Mouse (Mus musculus) limb, embryonic 13.5 days (tissue): ENCODE results near the gene Adgrv1. TPM values are rescaled to one million over a fixed set of nuclear protein-coding genes. Genes with fewer than 3 reads are reported as not detected.
"Not testable (repeated sequence)": the region's sequence is repeated elsewhere in the genome, so short reads cannot be mapped to it uniquely, and the experiment has no call there.

Experiments used
- ATAC-seq: fragments of 200-750 bp; cut with Nextera tagmentation; 2 replicates; pipeline ENCODE4 v1.8.0; 2017; ENCODE audit warnings: low read depth, moderate number of reproducible peaks, moderate TSS enrichment; ENCODE audit not compliant: low FRiP score
- H3K27ac ChIP-seq: fragments of 300-500 bp; sonication (generic); 2 replicates; pipeline ENCODE4 v1.5.1; 2015; ENCODE audit warnings: inconsistent platforms, mild to moderate bottlenecking, moderate library complexity
- H3K27me3 ChIP-seq: fragments of 300-500 bp; sonication (generic); 2 replicates; pipeline ENCODE4 v1.6.1; 2015; ENCODE audit warnings: mild to moderate bottlenecking, inconsistent platforms
- H3K36me3 ChIP-seq: fragments of 300-500 bp; sonication (generic); 2 replicates; pipeline ENCODE4 v1.6.1; 2015; ENCODE audit warnings: inconsistent platforms, mild to moderate bottlenecking, moderate library complexity
- H3K4me1 ChIP-seq: fragments of 300-500 bp; sonication (generic); 2 replicates; pipeline ENCODE4 v1.6.1; 2015; ENCODE audit warnings: inconsistent platforms
- H3K4me2 ChIP-seq: fragments of 300-500 bp; sonication (generic); replicated peaks from 2 replicates; pipeline ENCODE4 v1.6.1; 2015; ENCODE audit warnings: inconsistent platforms, mild to moderate bottlenecking, moderate library complexity
- H3K4me3 ChIP-seq: fragments of 300-500 bp; sonication (generic); 2 replicates; pipeline ENCODE4 v1.5.1; 2015; ENCODE audit warnings: moderate library complexity, mild to moderate bottlenecking, inconsistent platforms
- H3K9ac ChIP-seq: fragments of 300-500 bp; sonication (generic); 2 replicates; pipeline ENCODE4 v1.6.1; 2015; ENCODE audit warnings: mild to moderate bottlenecking, inconsistent platforms
- H3K9me3 ChIP-seq: fragments of 300-500 bp; sonication (generic); 2 replicates; pipeline ENCODE4 v1.6.1; 2016; ENCODE audit warnings: inconsistent platforms
- WGBS: fragments of 180-500 bp; shearing (Covaris S2); methylation state at CpG from one replicate; pipeline ENCODE4 v1.1.7; 2015; 5-methylcytosine and 5-hydroxymethylcytosine counted together
- polyA plus RNA-seq: library from polyadenylated mRNA; unstranded; fragments of >200 nt; fragmentation: Nextera tagmentation; extraction: Ambion mirVana; gene quantifications from 2 replicates; pipeline ENCODE4 v1.2.1, GENCODE M21; 2015

Adgrv1 gene
- polyA plus RNA-seq, 1 experiment from 2014 or later: 0.89 TPM

DNA sequence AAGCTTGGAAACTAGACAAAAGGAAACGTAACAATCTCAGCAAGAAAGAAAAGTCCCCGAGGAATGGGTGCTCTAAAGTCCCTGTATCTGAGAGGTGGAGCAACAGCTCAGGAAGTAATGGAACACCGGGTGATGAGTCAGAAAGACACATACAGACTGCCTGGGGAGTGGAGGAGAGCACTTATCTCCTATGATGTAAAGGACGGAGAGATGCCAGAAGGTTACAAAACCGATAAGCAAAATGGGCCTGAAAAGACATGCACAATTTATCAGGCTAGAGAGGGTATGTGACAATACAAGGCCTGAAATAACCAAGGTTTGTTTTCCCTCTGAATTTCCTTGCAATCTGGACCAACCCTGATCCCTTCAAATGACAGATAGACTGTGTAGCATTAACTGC lies 320.8 kb downstream of the Adgrv1 start:
- H3K4me3 ChIP-seq: no peak overlapping the region
- no peak overlapping the region for H3K27ac ChIP-seq
- no peaks in the 10 kb centered on the region for H3K9me3 ChIP-seq
- H3K36me3 ChIP-seq: no peaks in the 10 kb centered on the region
- no peaks in the 10 kb centered on the region for H3K27me3 ChIP-seq
- no peak overlapping the region for H3K9ac ChIP-seq
- ATAC-seq: no peak
- H3K4me1 ChIP-seq: 0 out of 2 replicates have a peak, but pooled peaks cover 5% of the 10 kb centered on the region
- WGBS: 73% methylated on average over 5 of the region's 5 CpGs
- no peak overlapping the region for H3K4me2 ChIP-seq

DNA sequence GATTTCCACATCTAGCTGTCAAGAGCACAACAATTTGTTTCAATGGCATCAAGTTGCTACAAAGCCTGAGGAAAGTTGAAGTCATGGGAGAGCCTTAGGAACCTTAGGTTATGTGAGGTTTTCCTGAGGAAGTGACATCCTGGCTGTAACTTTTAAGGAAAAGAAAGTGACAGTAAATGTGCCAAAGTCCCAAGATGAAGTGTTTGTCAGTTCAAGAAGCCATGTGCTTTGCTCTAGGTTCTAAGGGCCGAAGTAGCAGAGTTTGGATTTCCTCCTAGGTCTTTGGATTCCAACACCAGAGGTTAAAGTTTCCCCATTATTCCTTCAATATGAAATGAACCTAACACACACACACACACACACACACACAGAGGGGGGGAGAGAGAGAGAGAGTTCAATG lies 332.1 kb downstream of the Adgrv1 start:
- Histone ChIP-seq H3K4me3 (no peak overlapping the region), H3K4me2 (no peak overlapping the region), H3K27me3 (no peaks in the 10 kb centered on the region), H3K27ac (no peak overlapping the region), H3K9me3 (no peaks in the 10 kb centered on the region), H3K9ac (no peak overlapping the region), H3K36me3 (no peaks in the 10 kb centered on the region), H3K4me1 (no peaks in the 10 kb centered on the region)
- ATAC-seq: no peak
- WGBS: 70% methylated on average over 1 of the region's 1 CpGs

- no peak for ATAC-seq
- Histone ChIP-seq H3K9me3 (no peaks in the 10 kb centered on the region), H3K36me3 (no peaks in the 10 kb centered on the region), H3K9ac (no peak overlapping the region), H3K4me3 (no peak overlapping the region), H3K4me1 (no peaks in the 10 kb centered on the region), H3K27ac (no peak overlapping the region), H3K27me3 (no peaks in the 10 kb centered on the region), H3K4me2 (no peak overlapping the region)
- 37% methylated on average over 1 of the region's 1 CpGs for WGBS
These were observed 338.8 kb downstream of the Adgrv1 start for GRCm38 (mm10) chr13:81294106-81294505.

- WGBS: 75% methylated on average over 6 of the region's 6 CpGs
- Histone ChIP-seq H3K27me3 (no peaks in the 10 kb centered on the region), H3K9ac (no peak overlapping the region), H3K27ac (no peak overlapping the region), H3K36me3 (no peaks in the 10 kb centered on the region), H3K4me3 (no peak overlapping the region), H3K4me2 (no peak overlapping the region), H3K4me1 (no peaks in the 10 kb centered on the region), H3K9me3 (no peaks in the 10 kb centered on the region)
- no peak for ATAC-seq
These were observed 350.8 kb downstream of the Adgrv1 start for GRCm38 (mm10) chr13:81282193-81282592.

DNA sequence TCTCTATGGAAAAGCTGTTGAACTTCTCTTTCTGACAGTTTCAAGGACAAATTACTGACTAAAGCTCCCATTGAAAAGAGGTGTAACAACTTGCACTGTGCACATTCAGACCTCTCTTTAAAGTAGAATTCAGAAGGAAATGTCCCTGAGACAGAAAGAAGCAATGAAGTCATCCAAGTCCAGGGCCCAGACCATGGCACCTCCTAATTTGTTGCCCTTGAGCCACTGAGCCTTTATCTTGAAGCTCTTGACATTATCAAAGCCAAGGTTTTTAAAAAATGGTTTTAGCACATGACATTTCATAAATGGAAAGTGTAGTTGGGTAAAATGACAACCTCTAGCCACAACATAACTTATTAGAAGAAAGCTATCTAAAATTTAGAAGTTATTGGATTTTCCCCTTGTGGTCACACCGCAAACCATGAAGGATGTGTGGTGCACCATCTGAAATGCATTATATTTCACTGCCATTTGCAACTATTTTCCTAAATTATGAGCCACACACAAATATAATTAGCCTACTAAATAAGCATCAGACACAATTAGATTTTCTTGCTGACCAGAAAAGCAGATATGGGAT lies 352.2 kb downstream of the Adgrv1 start:
- Histone ChIP-seq H3K27me3 (no peaks in the 10 kb centered on the region), H3K36me3 (no peaks in the 10 kb centered on the region), H3K4me2 (no peak overlapping the region), H3K27ac (no peak overlapping the region), H3K9ac (no peak overlapping the region), H3K4me3 (no peak overlapping the region), H3K4me1 (no peaks in the 10 kb centered on the region), H3K9me3 (no peaks in the 10 kb centered on the region)
- no peak for ATAC-seq
- 66% methylated on average over 1 of the region's 1 CpGs for WGBS

GRCm38 (mm10) chr13:81279351-81279736 lies 353.6 kb downstream of the Adgrv1 start:
- no peak overlapping the region for H3K9ac ChIP-seq
- no peaks in the 10 kb centered on the region for H3K27me3 ChIP-seq
- H3K36me3 ChIP-seq: no peaks in the 10 kb centered on the region
- H3K9me3 ChIP-seq: no peaks in the 10 kb centered on the region
- WGBS: 45% methylated on average over 5 of the region's 5 CpGs
- H3K4me3 ChIP-seq: no peak overlapping the region
- no peak for ATAC-seq
- no peaks in the 10 kb centered on the region for H3K4me1 ChIP-seq
- no peak overlapping the region for H3K4me2 ChIP-seq
- H3K27ac ChIP-seq: no peak overlapping the region

DNA sequence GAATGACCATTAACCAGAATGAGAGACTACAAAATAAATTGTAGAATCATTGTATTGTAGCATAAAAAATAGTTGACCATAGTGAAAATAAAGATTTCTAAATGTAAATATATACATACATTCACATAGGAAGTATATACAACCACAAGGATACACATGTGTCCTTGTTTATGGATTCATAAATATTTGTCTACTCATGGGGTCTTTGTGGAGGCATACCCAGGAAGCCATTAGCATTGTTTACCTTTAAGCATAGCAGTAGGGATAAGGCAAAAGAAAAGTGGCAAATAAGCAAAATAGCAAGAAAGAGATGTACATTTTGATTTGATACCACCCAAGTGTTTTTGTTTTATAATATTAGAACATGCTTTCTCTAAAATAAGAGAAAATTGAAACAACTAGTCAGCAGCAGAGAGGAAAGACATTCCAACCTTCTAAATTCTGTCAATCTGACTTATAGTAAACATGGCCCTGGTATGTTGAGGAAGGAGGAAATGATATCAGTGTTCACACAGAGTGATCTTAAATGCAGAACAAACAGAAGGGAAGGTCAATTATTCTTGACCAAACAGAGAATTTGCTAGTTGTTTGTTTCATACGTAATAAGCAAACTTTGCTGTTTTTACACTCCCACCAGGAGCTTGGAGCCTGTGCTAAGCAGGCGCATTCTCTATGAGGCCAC lies 354.1 kb downstream of the Adgrv1 start:
- no peak overlapping the region for H3K9ac ChIP-seq
- no peak for ATAC-seq
- no peaks in the 10 kb centered on the region for H3K27me3 ChIP-seq
- WGBS: 72% methylated on average over 2 of the region's 2 CpGs
- H3K4me3 ChIP-seq: no peak overlapping the region
- no peak overlapping the region for H3K4me2 ChIP-seq
- no peak overlapping the region for H3K27ac ChIP-seq
- H3K36me3 ChIP-seq: no peaks in the 10 kb centered on the region
- no peaks in the 10 kb centered on the region for H3K4me1 ChIP-seq
- H3K9me3 ChIP-seq: no peaks in the 10 kb centered on the region

- no peak for ATAC-seq
- no peaks in the 10 kb centered on the region for H3K4me1 ChIP-seq
- no peaks in the 10 kb centered on the region for H3K9me3 ChIP-seq
- WGBS: 86% methylated on average over 1 of the region's 1 CpGs
- H3K36me3 ChIP-seq: no peaks in the 10 kb centered on the region
- H3K4me3 ChIP-seq: no peak overlapping the region
- H3K9ac ChIP-seq: no peak overlapping the region
- H3K4me2 ChIP-seq: no peak overlapping the region
- H3K27ac ChIP-seq: no peak overlapping the region
- H3K27me3 ChIP-seq: no peaks in the 10 kb centered on the region
These were observed 359.1 kb downstream of the Adgrv1 start for GRCm38 (mm10) chr13:81273837-81274236.

GRCm38 (mm10) chr13:81270396-81270795 lies 362.6 kb downstream of the Adgrv1 start:
- Histone ChIP-seq H3K9me3 (no peaks in the 10 kb centered on the region), H3K4me3 (no peak overlapping the region), H3K4me2 (no peak overlapping the region), H3K27me3 (no peaks in the 10 kb centered on the region), H3K4me1 (no peaks in the 10 kb centered on the region), H3K27ac (no peak overlapping the region), H3K36me3 (no peaks in the 10 kb centered on the region), H3K9ac (no peak overlapping the region)
- WGBS: 87% methylated on average over 6 of the region's 6 CpGs
- ATAC-seq: no peak

DNA sequence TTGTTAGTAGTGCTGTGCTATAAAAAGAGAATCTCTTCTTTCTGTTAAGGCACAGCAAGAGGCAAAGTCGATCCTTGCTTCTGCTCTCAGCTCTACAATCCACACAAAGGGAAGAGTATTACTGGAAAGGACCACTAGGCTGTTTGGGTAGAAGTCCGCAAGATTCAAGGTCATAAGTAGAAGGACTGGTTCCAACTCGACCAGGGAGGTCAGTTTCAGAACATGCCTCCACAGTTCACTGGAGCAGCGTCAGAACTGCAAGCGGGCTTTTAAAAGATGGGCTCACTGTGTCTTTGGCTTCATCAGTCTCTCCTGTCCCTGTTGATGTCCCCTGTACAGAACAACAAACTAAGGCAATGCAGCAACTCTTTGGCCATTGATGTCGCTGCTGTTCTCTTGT lies 363.9 kb downstream of the Adgrv1 start:
- Histone ChIP-seq H3K4me3 (no peak overlapping the region), H3K9ac (no peak overlapping the region), H3K36me3 (no peaks in the 10 kb centered on the region), H3K9me3 (no peaks in the 10 kb centered on the region), H3K27ac (no peak overlapping the region), H3K27me3 (no peaks in the 10 kb centered on the region), H3K4me2 (no peak overlapping the region), H3K4me1 (no peaks in the 10 kb centered on the region)
- 79% methylated on average over 6 of the region's 6 CpGs for WGBS
- ATAC-seq: no peak

DNA sequence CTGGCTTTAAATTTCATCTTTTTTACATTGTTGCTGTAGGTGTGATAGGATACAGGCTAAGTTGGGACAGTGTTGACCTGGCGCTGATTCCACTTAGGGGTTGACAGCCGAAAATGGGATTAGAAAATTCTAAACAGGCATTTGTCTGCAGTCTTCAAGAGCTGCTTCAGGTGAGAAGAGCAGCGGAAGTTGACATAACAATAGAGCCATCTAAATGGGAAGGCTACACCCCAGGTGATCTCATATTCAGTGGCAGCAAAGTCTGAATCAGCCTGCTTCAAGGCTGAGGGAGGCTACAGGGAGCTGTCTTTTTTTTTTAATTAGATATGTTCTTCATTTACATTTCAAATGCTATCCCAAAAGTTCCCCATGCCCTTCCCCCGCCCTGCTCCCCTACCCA lies 365.5 kb downstream of the Adgrv1 start:
- not testable (repeated sequence) for H3K4me3 ChIP-seq, ATAC-seq, H3K9ac ChIP-seq, H3K9me3 ChIP-seq, H3K4me2 ChIP-seq, H3K4me1 ChIP-seq, H3K27me3 ChIP-seq, H3K27ac ChIP-seq, H3K36me3 ChIP-seq
- WGBS: 81% methylated on average over 4 of the region's 4 CpGs

DNA sequence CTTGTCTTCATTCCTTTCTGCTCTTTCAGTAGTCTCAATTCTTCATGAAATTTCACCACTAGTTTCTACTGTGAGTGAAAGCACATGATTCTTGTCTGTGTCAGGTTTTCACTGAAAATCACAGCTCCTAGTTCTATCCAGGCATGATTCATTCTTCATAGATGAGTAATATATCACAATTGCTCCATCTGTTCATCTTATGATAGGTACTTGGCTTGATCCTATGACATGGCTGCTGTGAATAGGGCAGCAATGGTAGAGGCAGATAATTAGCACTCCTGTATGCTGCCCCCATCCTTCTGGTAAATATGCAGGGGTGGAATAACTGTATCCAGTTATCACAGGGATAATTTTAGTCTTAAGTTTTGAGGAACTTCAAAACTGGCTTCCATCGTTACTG lies 368.5 kb downstream of the Adgrv1 start:
- no peak for ATAC-seq
- no peaks in the 10 kb centered on the region for H3K9me3 ChIP-seq
- H3K4me1 ChIP-seq: no peaks in the 10 kb centered on the region
- no peaks in the 10 kb centered on the region for H3K27me3 ChIP-seq
- no peak overlapping the region for H3K9ac ChIP-seq
- no peaks in the 10 kb centered on the region for H3K36me3 ChIP-seq
- H3K4me3 ChIP-seq: no peak overlapping the region
- H3K27ac ChIP-seq: no peak overlapping the region
- WGBS: 87% methylated on average over 1 of the region's 1 CpGs
- H3K4me2 ChIP-seq: no peak overlapping the region

DNA sequence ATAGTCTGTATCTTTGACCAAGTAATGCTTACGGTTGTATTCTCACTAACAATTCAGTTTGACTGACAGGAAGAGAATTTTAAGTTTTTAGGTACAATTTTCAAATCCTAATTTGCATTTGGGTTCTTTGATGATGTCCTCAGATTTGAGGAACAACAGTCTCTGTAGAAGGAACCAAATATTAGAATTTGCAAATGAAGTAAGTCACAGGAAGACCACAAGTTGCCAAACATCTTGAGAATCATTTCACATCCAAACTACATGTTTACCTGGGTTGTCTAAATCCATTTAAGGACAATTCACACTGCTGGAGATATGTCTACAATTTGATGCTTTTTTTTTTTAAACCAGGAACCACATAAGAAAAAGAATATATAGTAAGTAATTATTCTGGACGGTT lies 391.8 kb downstream of the Adgrv1 start:
- Histone ChIP-seq H3K27ac (no peak overlapping the region), H3K27me3 (no peaks in the 10 kb centered on the region), H3K4me2 (no peak overlapping the region), H3K4me3 (no peak overlapping the region), H3K9me3 (no peaks in the 10 kb centered on the region), H3K9ac (no peak overlapping the region), H3K36me3 (no peaks in the 10 kb centered on the region), H3K4me1 (no peaks in the 10 kb centered on the region)
- no peak for ATAC-seq
- WGBS: 81% methylated on average over 2 of the region's 2 CpGs
